Mouse (Mus musculus) retina, adult 2 months (tissue): ENCODE results near the gene Stfa2l1.
"Not testable (repeated sequence)": the region's sequence is repeated elsewhere in the genome, so short reads cannot be mapped to it uniquely, and the experiment has no call there.

ENCODE experiments used
- DNase-seq: peaks from one replicate; pipeline ENCODE4 v3.0.0-alpha.2; 2012; ENCODE audit warnings: low read depth, low spot score

Gene Stfa2l1

DNA sequence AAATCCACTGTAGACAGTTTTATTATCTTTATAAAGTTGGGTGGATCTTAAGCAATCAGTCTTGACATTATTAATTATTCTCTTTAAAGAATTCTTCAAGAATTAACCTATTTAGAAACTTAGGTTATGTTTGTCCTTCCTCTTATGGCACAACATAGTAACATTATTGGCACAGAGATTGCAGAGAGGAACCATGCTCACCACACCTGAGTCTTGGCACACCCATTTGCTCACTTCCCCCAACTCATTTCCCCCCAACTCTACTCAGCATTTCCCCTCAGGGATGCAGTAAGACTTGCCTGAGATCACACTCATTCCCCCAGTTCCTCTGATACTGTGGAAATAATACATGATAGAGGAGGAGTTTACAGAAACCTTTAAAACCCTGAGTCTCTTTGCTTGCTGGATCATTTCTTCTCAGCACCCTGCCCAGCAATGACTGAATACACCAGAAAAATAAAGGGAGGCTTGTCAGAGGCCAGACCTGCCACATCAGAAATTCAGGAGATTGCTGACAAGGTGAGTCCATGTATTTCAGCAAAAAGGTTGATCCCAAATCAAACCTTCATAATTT lies at the start of gene Stfa2l1:
Gene Stfa2l1, plus strand, starts transcription at position 410 of the 574 bp plus-strand sequence.
- no peak for DNase-seq

DNA sequence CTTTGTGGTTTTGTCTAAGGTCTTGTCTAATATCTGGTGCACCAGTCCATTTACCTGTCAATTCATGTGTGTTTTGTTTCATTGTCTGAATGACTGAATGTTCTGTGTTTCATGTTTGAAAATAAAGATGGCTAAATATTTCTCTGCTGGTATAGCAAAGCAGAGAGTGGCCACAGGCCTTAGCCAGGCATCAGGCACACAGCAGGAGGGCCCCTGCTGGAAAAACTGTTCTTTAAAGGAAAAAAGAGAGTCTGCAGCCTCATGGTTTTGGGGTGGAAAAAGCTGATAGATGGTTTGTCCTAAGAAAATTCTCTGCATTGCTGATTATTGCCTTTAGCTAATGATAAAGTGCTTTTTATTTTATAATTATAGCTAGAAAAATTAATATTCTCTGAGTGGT lies 45.1 kb upstream of the Stfa2l1 start:
- not testable (repeated sequence) for DNase-seq

DNA sequence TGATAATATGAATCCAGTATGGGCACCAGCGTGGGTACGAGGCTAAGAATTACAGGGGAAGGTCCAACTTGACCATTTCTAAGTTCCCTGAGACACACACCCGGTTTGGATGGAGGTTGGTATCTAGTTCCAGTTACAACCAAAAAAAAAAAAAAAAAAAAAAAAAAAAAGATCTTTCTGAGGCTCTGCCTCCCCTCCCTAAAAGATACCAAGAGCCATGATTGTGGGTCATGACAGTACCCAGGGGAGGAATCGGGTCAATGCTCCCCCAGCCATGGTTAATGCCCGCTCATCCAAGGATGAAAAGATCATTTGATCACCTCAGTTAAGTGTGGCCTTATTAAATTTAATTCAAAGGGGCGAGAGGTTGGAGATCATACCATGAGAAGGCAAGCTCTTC lies 40.9 kb upstream of the Stfa2l1 start:
- DNase-seq, result not testable (repeated sequence)

DNA sequence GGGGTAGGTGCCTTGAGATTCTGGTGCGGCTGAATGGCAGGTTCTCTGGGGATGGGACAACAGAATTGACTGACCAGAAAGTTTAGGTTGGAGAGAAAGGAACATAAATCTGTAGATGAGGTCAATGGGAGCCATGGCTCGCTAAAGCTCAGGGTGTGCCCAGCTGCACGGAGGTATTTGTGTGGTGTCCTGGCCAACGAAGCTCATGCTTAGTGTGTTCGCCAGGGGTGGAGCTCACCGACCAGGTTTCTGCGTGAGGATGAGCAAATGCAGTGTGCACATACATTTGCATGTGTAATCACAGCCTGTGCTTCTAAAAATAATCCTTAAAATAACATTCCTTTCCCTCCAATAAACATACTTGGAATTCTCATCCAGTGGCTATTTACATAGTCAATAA lies 28.5 kb upstream of the Stfa2l1 start:
- no peak for DNase-seq

DNA sequence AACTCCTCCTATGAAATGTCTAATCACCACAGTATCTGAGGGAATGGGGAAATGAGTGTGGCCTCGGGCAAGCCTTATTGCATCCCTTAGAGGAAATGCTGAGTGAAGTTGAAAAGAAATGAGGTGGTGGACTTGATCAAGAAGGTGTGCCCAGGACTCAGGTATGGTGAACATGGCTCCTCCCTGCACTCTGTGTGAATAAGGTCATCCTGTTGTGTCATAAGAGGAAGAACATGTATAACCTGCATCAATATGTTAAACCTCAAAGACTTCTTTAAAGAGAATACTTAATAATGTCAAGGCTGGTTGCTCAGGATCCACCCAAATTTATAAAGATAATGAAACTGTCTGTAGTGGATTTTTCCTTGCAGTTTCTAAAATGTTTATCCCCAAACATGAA lies 25.5 kb upstream of the Stfa2l1 start, which contains the start of gene Csta1:
Gene Csta1, minus strand, starts transcription at position 101 of the 400 bp plus-strand sequence.
- no peak for DNase-seq

DNA sequence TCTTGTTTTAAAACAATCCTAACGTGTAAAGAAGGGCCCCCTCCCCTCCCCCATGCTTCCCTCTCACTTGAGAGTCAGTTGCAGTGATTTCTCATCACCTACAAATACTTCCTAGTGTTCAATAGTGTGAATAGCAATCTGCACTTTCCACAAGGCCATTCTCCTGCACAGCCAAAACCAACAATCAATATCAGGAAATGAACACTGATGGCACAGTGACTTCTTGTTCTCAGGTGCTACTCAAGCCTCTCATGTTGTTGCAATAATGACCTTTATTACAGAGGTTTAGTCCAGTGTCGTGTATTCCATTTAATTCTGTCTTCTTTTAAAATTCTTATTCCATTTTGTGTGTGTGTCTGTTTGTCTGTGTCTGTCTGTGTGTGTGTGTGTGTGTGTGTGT lies 18.4 kb upstream of the Stfa2l1 start:
- DNase-seq, result no peak

DNA sequence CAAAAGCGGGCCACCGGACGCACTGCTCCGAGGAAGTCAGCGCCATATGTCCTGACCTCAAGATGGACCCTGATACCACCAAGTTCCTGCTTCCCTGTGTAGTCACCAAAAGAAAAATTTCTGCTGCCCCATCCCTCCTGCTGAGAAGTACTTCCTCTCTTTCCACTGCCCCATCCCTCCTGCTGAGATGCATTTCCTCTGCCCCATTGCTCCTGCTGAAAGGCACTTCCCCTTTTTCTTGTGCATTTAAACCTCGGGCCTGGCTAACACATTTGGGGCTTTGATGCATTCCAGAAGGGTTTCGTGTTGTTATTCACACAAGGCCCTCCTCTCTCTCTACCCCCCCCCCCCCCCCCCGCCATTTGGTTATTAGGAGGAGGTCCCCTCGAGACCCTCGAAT lies 11.2 kb downstream of the Stfa2l1 start:
- DNase-seq, result not testable (repeated sequence)

DNA sequence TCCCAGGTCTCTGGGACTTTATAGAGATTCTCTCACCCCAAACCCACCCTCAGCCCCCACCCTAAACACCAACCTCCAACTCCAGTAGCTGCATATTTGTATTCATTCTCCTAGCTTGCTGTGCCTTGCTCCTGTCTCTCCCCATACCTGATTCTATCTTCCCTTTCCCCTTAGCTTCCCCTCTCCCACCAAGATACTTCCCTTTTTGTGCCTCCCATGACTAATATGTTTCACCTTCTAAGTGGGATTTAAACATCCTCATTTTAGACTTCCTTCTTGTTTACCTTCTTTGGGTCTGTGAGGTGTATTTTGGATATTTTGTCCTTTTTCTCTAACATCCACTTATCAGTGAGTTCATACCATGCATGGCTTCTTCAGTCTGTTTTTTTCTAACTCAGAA lies 19.5 kb downstream of the Stfa2l1 start:
- DNase-seq, result no peak

DNA sequence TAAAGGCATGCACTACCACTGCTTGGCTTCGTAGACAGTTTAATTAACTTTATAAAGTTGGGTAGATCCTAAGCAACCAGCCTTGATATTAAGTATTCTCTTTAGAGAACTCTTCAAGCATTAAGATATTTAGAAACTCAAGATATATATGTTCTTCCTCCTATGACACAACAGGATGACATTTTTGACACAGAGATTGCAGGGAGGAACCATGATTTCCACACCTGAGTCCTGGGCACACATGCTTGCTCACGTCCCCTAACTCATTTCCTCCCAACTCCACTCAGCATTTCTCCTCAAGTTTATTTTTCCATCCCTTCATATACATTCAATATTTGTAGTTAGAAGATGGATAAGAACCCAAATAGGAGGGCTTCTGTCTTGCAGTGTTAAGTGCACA lies 23.3 kb downstream of the Stfa2l1 start:
- no peak for DNase-seq

DNA sequence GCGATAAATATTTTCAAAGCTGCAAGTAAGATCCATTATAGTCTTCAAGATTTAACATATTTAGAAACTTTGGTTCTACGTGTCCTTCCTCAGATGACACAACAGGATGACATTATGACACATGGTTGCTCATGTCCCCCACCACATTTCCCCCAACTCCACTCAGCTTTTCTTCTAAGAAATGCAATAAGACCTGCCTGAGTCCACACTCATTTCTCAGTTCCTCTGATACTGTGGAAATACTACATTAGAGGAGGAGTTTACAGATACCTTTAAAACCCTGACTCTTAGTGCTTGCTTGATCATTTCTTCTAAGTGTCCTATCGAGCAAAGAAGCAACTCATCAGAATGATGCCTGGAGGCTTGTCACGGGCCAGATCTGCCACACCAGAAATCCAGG lies 27.3 kb downstream of the Stfa2l1 start, which contains the start of gene Gm5483:
Gene Gm5483, plus strand, starts transcription at position 301 of the 400 bp plus-strand sequence.
- DNase-seq, result not testable (repeated sequence)

DNA sequence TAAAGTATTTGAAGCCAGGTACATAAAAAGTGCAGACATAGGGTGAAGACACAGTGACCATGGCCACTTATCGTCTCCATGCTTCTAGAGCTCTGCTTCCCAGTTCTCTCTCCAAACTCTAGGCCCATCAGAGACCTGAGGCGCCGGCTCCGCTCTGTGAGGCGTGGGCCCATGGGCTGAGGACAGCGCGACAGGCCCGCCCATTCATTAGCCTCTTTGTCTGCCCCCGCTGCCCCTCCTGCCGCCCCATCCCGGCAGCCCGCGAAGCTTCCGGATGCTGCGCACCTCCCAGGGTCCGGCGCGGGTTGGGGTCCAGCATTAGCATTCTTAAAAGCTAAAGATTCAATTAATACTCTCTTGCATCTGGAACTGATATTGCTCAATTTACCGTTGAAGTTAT lies 42.6 kb downstream of the Stfa2l1 start:
- no peak for DNase-seq

DNA sequence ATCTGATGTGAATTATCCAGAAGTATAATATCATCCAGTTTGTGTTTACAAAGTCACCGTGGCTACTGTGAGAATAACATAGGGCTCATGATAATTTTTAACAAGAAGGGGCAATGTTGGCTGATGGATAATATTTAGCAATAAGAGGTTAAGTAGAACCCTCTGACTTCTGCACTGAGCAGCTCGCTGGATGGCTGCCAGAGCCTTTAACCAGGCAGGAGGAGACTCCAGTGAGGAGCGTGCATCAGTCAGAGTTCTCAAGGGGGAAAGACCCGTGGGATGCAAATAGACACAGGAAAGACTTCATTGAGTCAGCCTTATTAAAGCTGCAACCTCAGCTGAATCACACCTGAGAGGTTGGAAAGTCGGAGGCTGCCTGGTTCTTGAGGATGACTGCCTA lies 47.2 kb downstream of the Stfa2l1 start:
- DNase-seq, result no peak

DNA sequence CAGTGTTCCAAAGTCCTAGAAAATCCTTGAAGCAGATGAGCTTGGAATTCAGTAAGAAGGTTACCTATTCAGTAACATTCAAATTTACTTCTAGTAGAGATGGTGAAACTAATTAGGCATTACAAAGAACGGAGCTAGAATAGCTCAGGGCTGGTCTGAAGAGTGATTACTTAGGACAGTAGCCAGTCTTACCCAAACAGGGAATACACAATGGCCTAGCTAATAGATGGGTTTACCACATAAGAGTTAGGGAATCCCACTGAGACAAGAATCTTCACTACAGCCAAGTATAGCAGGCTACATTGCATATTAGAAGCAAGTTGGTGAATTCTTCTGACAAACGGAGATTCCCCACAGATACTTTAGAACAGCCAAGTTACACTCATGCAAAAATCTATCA lies 49.1 kb downstream of the Stfa2l1 start:
- DNase-seq, result not testable (repeated sequence)

DNA sequence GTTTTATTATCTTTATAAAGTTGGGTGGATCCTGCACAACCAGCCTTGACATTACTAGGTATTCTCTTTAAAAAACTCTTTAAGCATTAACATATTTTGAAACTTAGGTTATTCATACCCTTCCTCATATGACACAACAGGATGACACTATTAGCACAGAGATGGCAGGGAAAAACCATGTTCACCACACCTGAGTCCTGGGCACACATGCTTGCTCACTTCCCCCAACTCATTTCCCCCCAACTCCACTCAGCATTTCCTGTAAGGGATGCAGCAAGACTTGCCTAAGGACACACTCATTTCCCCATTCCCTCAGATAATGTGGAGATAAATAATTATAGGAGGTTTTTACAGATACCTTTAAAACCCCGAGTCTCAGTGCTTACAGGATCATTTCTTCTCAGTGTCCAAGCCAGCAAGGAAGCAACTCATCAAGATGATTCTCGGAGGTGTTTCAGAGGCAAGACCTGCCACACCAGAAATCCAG lies 53.4 kb downstream of the Stfa2l1 start, which contains the start of gene Gm5416:
Gene Gm5416, plus strand, starts transcription at position 437 of the 487 bp plus-strand sequence.
- DNase-seq, result no peak
